Mouse (Mus musculus): ENCODE results near the gene Mrln.

The Mrln gene

GRCm38 (mm10) chr10:70255601-70256210, 51.2 kb downstream of the Mrln start:
- no peak for DNase-seq (ENCODE audit: low read depth)

DNA sequence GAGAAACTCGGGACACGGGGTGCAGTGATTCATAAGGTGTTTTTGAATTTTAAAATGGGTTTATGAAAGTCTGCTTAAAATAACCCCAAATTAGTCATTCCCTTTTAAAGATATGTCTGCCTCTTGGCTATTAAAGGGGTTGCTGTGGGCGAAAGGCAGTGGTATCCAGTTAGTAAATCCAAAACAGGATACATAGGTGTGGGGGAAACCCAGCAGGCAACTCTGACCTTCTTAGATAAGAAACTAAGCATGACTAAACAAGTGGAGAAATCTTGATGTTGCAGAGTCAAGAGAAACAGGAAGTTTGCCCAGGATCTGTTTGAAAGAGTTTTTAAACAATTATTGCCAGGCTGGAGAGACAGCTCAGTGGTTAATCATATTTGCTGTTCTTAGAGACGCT, 52.6 kb downstream of the Mrln start:
- DNase-seq (ENCODE audit: low read depth), result no peak

DNA sequence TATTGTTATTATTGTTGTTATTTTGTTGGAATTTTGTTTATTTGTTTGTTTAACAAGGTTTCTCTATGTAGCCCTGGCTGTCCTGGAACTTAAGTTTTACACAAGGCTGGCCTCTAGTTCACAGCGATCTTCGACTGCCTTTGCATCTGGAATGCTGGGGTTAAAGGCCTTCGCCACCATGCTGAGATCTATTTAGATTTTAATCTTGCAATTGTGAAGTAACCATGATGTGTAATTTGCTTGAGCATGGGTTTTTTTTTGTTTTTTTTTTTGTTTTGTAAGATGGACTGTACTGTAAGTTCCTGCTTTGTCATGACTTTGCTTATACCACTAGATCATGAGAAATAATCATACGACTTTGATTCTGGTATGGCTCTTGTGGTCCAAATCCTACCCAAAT, 56.4 kb downstream of the Mrln start:
- DNase-seq (ENCODE audit: low read depth), result no peak

GRCm38 (mm10) chr10:70262051-70262450, 57.6 kb downstream of the Mrln start:
- no peak for DNase-seq (ENCODE audit: low read depth)

DNA sequence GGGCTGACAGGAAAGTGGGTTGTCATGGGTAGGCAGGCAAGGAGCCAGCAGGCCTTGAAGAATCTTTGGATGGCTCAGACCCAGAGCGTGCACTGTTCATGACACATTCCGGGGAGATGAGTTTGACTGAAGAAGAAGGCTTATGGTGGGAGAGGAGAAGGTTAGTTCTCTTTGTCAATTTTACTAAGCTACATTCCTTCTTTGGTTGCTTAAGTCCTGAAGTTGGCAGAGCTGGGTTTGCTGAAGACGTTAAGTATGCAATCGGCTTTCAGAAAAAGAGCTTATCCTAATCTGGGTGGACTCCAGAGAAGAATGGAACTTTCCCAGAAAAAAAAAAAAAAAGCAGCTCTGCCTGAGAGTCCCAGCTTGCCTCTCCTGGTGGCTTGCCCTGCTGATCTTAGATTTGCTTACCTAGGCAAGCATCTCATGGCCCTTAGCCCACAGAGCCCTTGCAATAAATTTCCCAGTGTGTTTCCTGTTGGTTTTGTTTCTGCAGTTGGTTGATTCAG, 59.3 kb downstream of the Mrln start:
- DNase-seq (ENCODE audit: low read depth), result no peak

GRCm38 (mm10) chr10:70264337-70265036, 60.0 kb downstream of the Mrln start:
- no peak for DNase-seq (ENCODE audit: low read depth)

- no peak for DNase-seq (ENCODE audit: low read depth)
Observed at GRCm38 (mm10) chr10:70266501-70266900, 62.0 kb downstream of the Mrln start.

- no peak for DNase-seq (ENCODE audit: low read depth)
Observed at GRCm38 (mm10) chr10:70268581-70269446, 64.3 kb downstream of the Mrln start.
